Mouse (Mus musculus) neural tube, embryonic 12.5 days (tissue): ENCODE data around the gene Fxyd1. TPM values are rescaled to one million over a fixed set of nuclear protein-coding genes. Genes with fewer than 3 reads are reported as not detected.

Source experiments
- ATAC-seq: fragments of 200-750 bp; cut with Nextera tagmentation; 2 replicates; pipeline ENCODE4 v1.8.0; 2017; ENCODE audit warnings: low read depth, mild to moderate bottlenecking, moderate TSS enrichment, moderate library complexity; ENCODE audit not compliant: low FRiP score
- H3K27ac ChIP-seq: fragments of 300-500 bp; sonication (generic); 2 replicates; pipeline ENCODE4 v1.5.1; 2016
- H3K27me3 ChIP-seq: fragments of 300-500 bp; sonication (generic); replicated peaks from 2 replicates; pipeline ENCODE4 v1.6.1; 2016; ENCODE audit warnings: mild to moderate bottlenecking
- H3K36me3 ChIP-seq: fragments of 300-500 bp; sonication (generic); 2 replicates; pipeline ENCODE4 v1.6.1; 2016; ENCODE audit warnings: mild to moderate bottlenecking
- H3K4me1 ChIP-seq: fragments of 300-500 bp; sonication (generic); 2 replicates; pipeline ENCODE4 v1.6.1; 2016
- H3K4me2 ChIP-seq: fragments of 300-500 bp; sonication (generic); replicated peaks from 2 replicates; pipeline ENCODE4 v1.6.1; 2016; ENCODE audit warnings: mild to moderate bottlenecking
- H3K4me3 ChIP-seq: fragments of 300-500 bp; sonication (generic); 2 replicates; pipeline ENCODE4 v1.5.1; 2016
- H3K9ac ChIP-seq: fragments of 300-500 bp; sonication (generic); 2 replicates; pipeline ENCODE4 v1.6.1; 2016; ENCODE audit warnings: mild to moderate bottlenecking
- H3K9me3 ChIP-seq: fragments of 300-500 bp; sonication (generic); 2 replicates; pipeline ENCODE4 v1.6.1; 2016; ENCODE audit warnings: mild to moderate bottlenecking
- WGBS: fragments of 180-500 bp; shearing (Covaris S2); methylation state at CpG from one replicate; pipeline ENCODE4 v1.1.7; 2016; 5-methylcytosine and 5-hydroxymethylcytosine counted together
- polyA plus RNA-seq: library from polyadenylated mRNA; unstranded; fragments of >200 nt; fragmentation: Nextera tagmentation; extraction: Ambion mirVana; gene quantifications from 2 replicates; pipeline ENCODE4 v1.2.1, GENCODE M21; 2016

Gene Fxyd1
- polyA plus RNA-seq: 24.1 and 26.5 TPM in 2 replicates

DNA sequence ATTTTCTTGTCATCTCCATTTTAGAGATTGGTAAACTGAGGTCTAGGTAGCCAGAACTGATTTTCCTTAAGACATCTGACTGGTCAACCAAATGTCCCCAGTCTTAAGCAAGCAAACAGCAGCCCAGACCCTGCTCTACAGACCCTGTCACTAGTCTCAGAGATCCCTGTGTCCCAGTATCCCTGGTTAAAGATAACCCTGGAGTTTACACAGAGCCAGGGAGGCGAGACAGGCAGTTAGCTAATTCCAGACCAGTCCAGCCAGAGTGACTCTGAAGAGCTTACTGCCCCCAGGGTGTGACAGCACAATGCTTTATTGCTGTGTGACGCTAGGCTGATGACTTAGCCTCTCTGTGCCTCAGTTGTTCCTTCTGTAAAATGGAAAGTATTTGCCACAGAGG, at the start of gene Fxyd1:
TSS of gene Fxyd1 (minus strand) at position 129 of the 400 bp plus-strand sequence.
- Histone ChIP-seq H3K4me1 (peaks cover 23% of the 10 kb centered on the region), H3K27me3 (peaks cover 27% of the 10 kb centered on the region), H3K4me3 (no peak within 1 kb of the TSS), H3K36me3 (no peaks in the 10 kb centered on the region), H3K4me2 (no peak within 1 kb of the TSS), H3K9me3 (no peaks in the 10 kb centered on the region), H3K9ac (no peak within 1 kb of the TSS), H3K27ac (no peak within 1 kb of the TSS)
- WGBS: 75% methylated on average over 2 of the region's 2 CpGs
- no peak for ATAC-seq

DNA sequence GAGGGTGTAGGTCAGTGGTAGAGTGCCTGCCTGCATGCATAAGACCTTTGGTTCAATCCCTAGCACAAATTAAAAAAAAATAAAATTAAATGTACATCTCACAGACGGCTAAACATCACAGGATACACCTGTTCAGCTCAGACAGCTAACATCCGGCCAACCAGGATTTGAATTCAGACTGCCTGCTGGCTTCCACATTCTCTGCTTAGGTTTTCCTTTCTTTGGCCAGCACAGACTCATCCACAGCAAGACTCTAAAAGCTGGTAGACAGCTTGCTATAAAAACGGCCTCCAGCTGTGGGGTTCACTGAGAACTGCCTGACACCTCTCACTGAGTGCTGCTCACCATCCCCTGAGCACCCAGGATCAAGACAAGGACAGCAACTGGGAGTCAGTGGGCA, 49.2 kb upstream of the Fxyd1 start:
- 48% methylated on average over 3 of the region's 3 CpGs for WGBS
- Histone ChIP-seq H3K36me3 (no peaks in the 10 kb centered on the region), H3K4me1 (no peaks in the 10 kb centered on the region), H3K4me3 (no peak overlapping the region), H3K27me3 (no peaks in the 10 kb centered on the region), H3K9ac (no peak overlapping the region), H3K27ac (no peak overlapping the region), H3K9me3 (no peaks in the 10 kb centered on the region), H3K4me2 (no peak overlapping the region)
- ATAC-seq: no peak

- Histone ChIP-seq H3K4me1 (no peaks in the 10 kb centered on the region), H3K4me3 (no peak overlapping the region), H3K27me3 (no peaks in the 10 kb centered on the region), H3K4me2 (no peak overlapping the region), H3K9ac (no peak overlapping the region), H3K36me3 (no peaks in the 10 kb centered on the region), H3K27ac (no peak overlapping the region), H3K9me3 (no peaks in the 10 kb centered on the region)
- no peak for ATAC-seq
- 73% methylated on average over 15 of the region's 15 CpGs for WGBS
Measured at GRCm38 (mm10) chr7:31105061-31105768, 48.2 kb upstream of the Fxyd1 start.

GRCm38 (mm10) chr7:31100786-31101185, 43.8 kb upstream of the Fxyd1 start:
- Histone ChIP-seq H3K4me3 (no peak overlapping the region), H3K27ac (no peak overlapping the region), H3K4me2 (no peak overlapping the region), H3K36me3 (no peaks in the 10 kb centered on the region), H3K9me3 (no peaks in the 10 kb centered on the region), H3K27me3 (no peaks in the 10 kb centered on the region), H3K4me1 (no peaks in the 10 kb centered on the region), H3K9ac (no peak overlapping the region)
- WGBS: 87% methylated on average over 14 of the region's 14 CpGs
- ATAC-seq: no peak

DNA sequence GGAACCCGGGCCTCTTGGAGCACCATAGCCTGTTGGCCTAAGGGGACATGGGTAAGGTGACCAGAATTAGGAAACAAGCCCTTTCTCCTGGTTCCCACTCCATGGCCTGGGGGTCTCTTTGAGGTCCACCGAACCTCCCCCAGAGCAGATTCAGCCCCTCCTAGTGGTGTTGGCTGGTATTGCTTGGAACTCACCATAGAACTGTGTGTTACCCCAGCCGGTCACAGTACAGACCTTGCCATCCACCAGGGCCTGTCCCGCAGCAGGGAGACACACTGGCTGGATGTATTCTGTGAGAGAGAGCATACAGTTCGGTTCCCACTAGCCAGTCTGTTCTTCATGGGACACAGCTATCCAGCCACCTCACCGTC, 42.6 kb upstream of the Fxyd1 start:
- H3K27me3 ChIP-seq: no peaks in the 10 kb centered on the region
- H3K9ac ChIP-seq: no peak overlapping the region
- ATAC-seq: no peak
- WGBS: 91% methylated on average over 6 of the region's 6 CpGs
- H3K27ac ChIP-seq: no peak overlapping the region
- H3K4me3 ChIP-seq: no peak overlapping the region
- H3K9me3 ChIP-seq: no peaks in the 10 kb centered on the region
- H3K36me3 ChIP-seq: no peaks in the 10 kb centered on the region
- no peaks in the 10 kb centered on the region for H3K4me1 ChIP-seq
- no peak overlapping the region for H3K4me2 ChIP-seq

DNA sequence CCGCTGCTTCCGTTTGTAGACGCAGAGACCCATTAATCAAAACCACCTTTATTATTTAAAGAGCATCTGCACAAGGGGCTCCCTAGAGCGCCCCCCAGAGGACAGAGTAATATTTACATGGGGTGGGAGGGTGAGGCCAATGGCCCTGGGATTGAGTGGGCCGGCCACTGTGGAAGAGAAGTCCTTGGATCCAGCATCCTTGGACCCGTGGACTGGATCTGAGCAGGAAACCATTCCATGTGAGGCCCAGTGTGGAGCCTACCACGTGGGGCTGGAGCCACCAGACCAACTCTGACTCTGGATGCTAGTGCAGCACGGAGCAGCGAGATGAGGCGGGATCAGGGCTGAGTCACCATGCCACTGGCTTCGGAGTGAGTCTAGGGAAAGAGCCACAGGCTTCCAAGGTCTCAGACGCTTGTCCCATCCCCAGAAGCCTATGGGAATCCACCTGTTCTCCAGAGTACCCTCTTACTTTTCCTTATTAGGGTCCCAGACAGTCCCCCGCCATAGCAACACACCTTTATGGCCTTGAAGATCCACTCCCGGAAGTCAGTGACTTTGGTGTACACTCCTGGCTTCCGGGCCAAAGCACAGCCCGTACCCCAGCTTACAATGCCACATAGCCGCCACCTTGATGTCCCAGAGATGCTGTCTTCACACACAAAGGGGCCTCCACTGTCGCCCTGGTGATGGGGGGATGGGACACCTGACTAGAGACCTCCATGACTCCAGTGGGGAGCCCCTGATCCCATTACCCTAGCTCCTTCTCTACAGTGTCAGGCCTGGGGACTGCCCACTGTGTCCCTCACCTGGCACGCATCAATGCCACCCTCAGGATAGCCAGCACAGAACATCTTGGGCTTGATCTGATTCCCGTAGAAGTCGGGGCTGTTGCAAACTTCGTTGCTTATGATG, 42.0 kb upstream of the Fxyd1 start:
- Histone ChIP-seq H3K4me2 (no peak overlapping the region), H3K4me3 (no peak overlapping the region), H3K27me3 (no peaks in the 10 kb centered on the region), H3K36me3 (no peaks in the 10 kb centered on the region), H3K9ac (no peak overlapping the region), H3K27ac (no peak overlapping the region), H3K9me3 (no peaks in the 10 kb centered on the region), H3K4me1 (no peaks in the 10 kb centered on the region)
- ATAC-seq: no peak
- 77% methylated on average over 22 of the region's 22 CpGs for WGBS

DNA sequence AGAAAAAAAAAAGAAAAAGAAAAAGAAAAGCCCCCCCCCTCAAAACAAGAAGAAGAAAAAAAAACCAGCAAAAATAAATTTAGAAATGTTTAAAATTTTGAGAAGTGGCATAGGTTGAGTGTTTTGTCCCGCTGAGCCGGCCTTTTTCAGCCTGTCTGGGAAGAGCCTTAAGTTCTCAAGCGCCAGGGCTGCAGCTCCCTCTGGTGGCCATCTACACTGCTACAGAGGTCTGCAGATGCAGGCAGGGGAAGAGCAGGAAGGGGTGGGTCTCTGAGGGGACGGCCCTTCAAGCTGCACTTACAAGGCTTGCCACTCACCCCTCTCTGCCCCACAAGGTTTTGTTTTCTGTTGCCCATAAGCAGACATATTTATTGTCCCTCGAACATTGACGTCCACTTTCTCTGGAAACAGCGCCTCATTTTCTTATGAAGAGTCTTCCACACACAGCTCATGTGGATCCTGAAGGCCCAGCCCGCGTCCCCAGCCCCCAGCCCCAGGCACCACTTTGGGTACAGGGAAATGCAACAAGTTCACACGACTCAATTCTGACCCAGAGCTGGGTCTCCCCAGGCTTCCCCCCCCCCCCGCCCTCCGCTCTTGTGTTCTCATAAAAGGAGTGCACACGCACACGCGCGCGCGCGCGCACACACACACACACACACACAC, 40.7 kb upstream of the Fxyd1 start:
- ATAC-seq: peak; percentile 85
- Histone ChIP-seq H3K9me3 (no peaks in the 10 kb centered on the region), H3K27ac (no peak overlapping the region), H3K27me3 (no peaks in the 10 kb centered on the region), H3K9ac (no peak overlapping the region), H3K4me2 (peak overlapping the region; percentile 36), H3K4me3 (no peak overlapping the region), H3K4me1 (no peaks in the 10 kb centered on the region), H3K36me3 (no peaks in the 10 kb centered on the region)
- 49% methylated on average over 20 of the region's 20 CpGs for WGBS

DNA sequence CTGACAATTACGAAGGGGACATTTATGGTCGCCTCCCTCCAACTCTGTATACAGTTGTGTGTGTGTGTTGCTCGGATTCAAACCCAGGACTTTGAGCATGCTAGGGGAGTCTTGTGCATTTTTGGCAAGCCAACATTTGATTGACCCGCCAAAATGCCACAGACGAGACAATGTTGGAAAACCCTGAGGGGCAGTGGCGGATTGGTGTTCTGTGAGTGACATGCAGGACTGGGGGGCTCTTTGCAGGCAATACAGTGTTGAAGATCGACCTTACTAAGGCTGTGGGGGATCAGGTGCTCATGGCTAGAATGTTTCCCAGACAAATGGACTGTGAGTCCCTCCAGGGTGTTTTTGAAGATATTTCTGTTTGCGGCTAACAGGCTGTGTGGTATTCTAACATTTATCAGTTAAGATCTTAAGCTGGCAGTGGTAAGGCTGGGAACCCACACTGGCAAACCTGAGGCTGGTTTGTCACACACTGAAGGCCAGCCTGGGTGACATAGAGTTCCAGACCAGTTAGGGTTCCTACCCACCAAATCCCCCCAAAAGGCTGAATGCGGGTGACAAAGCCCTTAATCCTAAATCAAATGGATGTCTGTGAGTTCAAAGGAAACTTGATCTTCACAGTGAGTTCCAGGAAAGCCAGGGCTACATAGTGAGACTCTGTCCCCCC, 40.0 kb upstream of the Fxyd1 start:
- Histone ChIP-seq H3K9ac (no peak overlapping the region), H3K27me3 (no peaks in the 10 kb centered on the region), H3K4me1 (no peaks in the 10 kb centered on the region), H3K4me3 (no peak overlapping the region), H3K36me3 (no peaks in the 10 kb centered on the region), H3K9me3 (no peaks in the 10 kb centered on the region), H3K27ac (no peak overlapping the region), H3K4me2 (no peak overlapping the region)
- ATAC-seq: no peak
- WGBS: 72% methylated on average over 9 of the region's 9 CpGs

- Histone ChIP-seq H3K4me1 (no peaks in the 10 kb centered on the region), H3K27me3 (no peaks in the 10 kb centered on the region), H3K27ac (no peak overlapping the region), H3K4me3 (no peak overlapping the region), H3K9me3 (no peaks in the 10 kb centered on the region), H3K4me2 (no peak overlapping the region), H3K9ac (no peak overlapping the region), H3K36me3 (no peaks in the 10 kb centered on the region)
- 26% methylated on average over 12 of the region's 12 CpGs for WGBS
- ATAC-seq: no peak
Measured at GRCm38 (mm10) chr7:31094774-31095501, 37.9 kb upstream of the Fxyd1 start.

DNA sequence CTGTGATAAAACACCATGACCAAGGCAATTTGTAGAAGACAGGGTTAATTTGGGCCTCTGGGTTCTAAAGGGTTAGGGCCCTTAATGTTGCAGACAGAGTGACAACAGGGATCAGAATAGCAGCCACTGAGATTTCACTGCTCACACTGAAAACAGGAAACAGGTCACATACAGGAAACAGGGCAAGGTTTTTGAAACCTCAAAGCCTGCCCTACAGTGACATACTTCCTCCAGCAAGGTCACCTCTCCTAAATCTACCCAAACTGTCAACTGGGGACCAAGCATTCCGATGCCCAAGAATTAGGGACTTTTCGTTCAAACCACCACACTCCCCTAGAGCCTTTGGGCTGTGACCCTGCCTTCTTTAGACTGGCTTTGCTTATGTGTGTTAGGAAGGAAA, 32.7 kb upstream of the Fxyd1 start:
- H3K9me3 ChIP-seq: 0 out of 2 replicates have a peak, but pooled peaks cover 4% of the 10 kb centered on the region
- no peaks in the 10 kb centered on the region for H3K36me3 ChIP-seq
- no peaks in the 10 kb centered on the region for H3K27me3 ChIP-seq
- no peak overlapping the region for H3K4me3 ChIP-seq
- WGBS: 91% methylated on average over 2 of the region's 2 CpGs
- H3K27ac ChIP-seq: no peak overlapping the region
- no peaks in the 10 kb centered on the region for H3K4me1 ChIP-seq
- no peak for ATAC-seq
- no peak overlapping the region for H3K9ac ChIP-seq
- H3K4me2 ChIP-seq: no peak overlapping the region

GRCm38 (mm10) chr7:31088206-31088605, 31.2 kb upstream of the Fxyd1 start:
- Histone ChIP-seq H3K9ac (no peak overlapping the region), H3K4me2 (no peak overlapping the region), H3K27ac (no peak overlapping the region), H3K4me1 (0 out of 2 replicates have a peak, but pooled peaks cover under 1% of the 10 kb centered on the region), H3K4me3 (no peak overlapping the region), H3K9me3 (0 out of 2 replicates have a peak, but pooled peaks cover 4% of the 10 kb centered on the region), H3K27me3 (no peaks in the 10 kb centered on the region), H3K36me3 (no peaks in the 10 kb centered on the region)
- WGBS: 80% methylated on average over 3 of the region's 3 CpGs
- no peak for ATAC-seq
